Mouse (Mus musculus): Measurements from ENCODE around the gene Fhit. TPM values are rescaled to one million over a fixed set of nuclear protein-coding genes. Genes with fewer than 3 reads are reported as not detected.

Gene Fhit
- total RNA-seq, 2 experiments from 2014 or later, result 5.2 to 5.6 TPM

DNA sequence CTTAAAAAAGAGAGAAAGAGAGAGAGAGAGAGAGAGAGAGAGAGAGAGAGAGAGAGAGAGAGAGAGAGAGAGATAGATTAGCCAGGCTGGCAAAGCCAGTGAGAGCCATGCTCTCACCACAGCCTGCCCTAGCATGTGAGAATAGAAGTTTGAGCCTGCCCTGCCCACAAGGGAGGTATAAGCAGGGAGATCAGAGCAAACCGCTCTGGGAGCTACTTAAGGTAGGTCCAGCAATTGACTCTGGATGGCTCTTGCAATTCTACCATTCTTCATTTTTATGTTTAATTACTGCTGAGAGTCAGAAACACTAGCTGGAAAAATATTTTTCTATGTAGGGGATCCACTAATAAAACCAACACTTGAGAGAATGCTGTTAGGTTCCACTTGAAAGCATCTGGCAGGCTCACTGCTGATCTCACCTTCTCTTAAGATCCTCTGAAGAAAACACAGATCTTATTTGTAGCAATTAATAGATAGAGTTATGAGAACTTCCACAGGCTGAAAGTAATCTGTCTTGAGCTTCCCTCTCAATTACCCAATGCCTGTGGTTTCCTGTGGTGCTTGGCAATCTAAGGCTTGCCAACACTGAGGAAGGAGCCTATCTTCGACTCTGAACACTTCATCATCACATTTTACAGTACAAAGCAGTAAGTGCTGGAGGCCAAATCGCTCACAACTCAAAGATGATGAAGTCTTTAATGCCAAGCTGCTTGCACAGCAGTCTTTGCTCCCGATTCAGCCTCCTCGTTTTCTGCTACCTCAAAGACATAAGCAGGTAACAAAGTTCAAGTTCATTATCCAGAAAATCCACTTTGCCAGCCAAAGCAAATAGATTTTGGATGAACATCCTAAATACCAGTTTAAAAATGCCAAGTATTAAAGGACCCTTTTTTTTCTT, 793.8 kb downstream of the Fhit start:
- DNase-seq (ENCODE audit: low spot score in 2 of 2), result no peak

DNA sequence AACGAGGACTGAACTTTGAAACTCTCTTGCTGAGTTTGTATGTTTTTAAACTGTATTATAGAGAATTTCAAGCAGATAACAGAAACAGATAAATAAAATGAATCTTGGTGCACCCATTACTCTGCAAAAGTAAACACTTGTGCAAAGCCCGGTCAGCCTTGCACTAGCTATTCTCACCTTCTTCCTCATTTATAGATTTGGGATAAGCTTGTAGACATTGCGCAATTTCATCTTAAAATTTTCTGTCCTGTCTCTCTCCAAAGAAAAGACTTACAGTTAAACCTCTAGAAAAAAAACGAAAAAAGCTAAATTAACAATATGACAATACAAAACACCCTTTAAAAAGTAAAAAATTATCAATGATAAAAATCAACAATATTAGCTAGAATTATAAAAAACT, 795.0 kb downstream of the Fhit start:
- no peak for DNase-seq (ENCODE audit: low spot score in 2 of 2)

DNA sequence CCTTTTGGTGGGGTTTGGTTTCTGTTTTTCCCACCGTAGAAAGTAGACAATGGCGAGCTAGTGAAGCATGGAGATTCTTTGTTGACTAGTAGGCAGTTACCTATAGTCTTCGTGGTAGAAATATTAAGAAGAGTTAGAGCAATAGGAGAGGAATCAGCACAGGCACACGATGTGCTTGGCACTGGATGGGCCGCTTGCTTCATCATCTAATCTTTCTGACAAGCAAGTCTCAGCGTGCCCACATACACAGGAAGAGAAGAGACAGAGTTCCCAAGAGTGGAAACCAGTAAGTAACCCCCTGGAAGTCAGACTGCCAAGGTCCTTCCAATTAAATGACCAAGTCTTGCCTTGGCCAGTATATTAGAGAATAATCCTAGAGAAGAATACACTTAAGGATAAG, 797.6 kb downstream of the Fhit start:
- no peak for DNase-seq (ENCODE audit: low spot score in 2 of 2)

DNA sequence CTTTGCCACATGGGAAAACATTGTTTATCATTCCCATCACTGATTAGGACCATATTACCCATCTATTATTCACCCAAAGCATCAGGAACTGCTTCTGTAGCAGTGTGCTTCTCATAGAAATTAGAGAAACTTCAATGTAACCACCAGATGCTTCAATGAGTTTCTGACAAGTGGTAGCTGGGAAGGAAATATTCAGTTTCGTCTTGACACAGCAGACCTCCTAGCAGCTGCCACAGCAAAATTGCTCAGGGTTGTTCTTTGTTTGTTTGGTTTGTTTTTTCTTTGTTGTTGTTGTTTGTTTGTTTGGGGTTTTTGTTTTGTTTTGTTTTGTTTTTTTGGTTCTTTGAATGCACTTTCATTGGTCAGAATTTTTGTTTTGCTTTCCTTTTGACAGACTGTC, 798.5 kb downstream of the Fhit start:
- no peak for DNase-seq (ENCODE audit: low spot score in 2 of 2)

DNA sequence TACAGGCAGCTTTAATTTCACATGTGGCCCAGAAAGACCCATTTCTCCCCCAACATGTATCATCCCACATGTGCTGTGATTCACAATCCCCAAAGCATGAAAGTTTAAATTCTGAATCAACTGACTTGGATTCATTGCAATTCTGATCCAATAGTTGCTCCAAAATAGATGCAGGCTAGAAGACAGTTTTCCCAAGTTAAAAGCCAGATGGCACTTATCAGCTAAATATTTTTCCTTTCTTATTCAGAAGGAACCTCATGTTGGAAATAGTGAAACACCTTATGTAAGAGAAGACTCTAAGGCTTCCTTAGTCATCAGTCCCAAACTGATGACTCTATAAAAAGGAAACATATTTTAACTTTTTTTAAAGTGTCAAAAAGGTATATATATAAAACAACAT, 815.9 kb downstream of the Fhit start:
- no peak for DNase-seq (ENCODE audit: low spot score in 2 of 2)

DNA sequence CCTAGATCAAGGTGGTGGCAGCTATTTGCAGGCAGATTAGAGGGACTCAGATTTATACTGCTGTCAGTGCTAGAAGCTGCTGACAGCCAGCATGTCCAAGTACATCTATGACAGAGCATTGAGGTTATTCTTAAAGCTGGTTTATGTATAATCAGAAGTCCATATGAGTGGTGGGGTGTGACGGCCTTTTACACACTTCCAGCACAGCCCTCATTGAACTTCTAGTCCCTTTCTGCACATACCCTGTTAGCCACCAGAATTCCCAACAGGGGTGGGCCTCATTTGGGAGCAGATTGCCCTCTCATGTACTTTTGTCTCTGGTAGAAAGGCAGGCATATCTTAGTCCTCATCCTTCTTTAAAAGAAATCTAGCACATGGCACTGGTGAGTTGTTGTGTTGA, 817.8 kb downstream of the Fhit start:
- no peak for DNase-seq (ENCODE audit: low spot score in 2 of 2)

DNA sequence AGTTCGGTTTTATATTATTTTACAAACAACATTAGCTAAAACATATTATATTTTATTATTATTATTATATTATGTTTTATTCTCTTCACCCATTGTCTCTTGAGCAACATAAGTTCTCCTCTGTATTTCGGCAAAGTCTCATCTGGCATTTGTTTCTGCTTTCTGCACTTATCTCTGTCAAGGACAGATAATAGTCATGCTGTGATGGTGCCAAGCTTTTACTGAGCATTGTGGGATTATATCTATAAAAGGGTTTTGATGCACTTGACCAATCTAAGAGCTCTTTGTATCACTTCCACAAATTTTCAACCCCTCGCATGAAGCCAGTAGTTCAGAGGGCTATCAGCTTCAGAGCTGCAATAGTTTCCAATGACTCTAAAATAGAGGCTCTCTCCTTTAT, 845.1 kb downstream of the Fhit start:
- no peak for DNase-seq (ENCODE audit: low spot score in 2 of 2)

DNA sequence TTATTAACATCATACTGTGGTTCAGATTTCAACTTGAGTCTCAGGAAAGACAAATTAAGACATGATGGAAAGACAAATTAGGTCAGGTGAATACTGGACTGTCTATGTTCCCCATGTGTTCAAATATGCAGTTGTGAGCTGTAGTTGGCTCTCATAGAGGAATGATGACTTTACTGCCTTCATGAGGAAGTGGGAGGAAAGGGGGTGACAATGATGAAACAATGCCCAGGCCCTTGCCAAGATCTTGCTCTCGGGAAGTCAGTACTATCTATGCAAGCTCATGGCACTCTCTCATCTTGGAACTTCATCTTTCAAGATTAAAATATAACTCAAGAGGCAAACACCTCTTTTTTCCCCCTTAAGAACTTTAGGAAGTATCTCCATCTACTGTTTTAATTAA, 849.6 kb downstream of the Fhit start:
- DNase-seq (ENCODE audit: low spot score in 2 of 2), result no peak

DNA sequence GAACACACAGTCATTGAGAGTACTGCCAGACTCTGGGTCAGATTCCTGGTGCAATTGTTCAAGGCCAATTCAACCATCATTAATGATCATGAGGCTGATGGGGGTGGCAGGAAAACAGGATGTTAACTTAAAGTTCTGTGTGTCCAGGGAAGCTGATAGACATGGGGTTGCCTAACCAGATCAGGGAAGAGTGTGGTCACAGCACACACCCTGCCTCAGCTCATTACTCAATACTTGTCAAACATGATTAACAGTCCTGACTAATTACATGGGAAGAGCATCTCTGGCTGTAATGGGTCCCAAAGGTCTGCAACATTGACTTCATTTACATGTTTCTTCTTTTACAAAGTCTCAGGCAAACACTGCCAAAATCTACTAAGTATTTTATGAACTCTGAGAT, 856.5 kb downstream of the Fhit start:
- no peak for DNase-seq (ENCODE audit: low spot score in 2 of 2)

DNA sequence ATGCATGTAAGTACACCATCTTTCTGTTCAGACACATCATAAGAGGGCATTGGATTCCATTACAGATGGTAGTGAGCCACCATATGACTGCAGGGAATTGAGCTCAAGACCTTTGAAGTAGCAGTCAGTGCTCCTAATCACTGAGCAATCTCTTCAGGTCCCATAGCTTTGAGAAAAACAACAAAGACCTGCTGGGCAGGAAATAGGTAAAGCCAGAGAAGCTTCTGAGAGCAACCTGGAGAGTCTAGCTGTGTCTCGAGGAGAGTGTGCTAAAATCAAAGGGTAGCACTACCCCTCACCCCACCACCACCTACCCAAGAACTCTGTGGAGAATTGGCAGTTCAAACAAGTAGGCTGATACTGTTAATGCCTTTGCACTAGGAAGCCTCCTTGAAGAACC, 860.3 kb downstream of the Fhit start:
- DNase-seq (ENCODE audit: low spot score in 2 of 2), result no peak

DNA sequence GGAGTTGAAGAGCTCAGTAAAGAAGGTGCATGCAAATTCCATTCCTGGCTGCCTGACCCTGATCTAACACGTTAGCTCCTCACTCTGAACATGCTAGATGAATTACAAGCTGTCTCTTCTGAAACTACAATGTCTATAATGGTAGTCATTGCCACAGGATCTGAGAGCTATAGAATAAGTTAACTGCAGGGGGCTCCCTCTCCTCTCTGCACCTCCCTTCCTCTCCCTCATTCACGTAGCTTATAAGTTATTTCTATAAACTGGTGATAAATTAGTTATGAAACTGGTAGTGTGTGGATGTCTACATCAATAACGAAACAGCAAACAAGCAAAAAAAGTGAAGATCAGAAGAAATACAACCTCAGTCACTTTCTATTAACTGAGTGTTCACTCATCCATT, 860.9 kb downstream of the Fhit start:
- DNase-seq (ENCODE audit: low spot score in 2 of 2), result no peak

DNA sequence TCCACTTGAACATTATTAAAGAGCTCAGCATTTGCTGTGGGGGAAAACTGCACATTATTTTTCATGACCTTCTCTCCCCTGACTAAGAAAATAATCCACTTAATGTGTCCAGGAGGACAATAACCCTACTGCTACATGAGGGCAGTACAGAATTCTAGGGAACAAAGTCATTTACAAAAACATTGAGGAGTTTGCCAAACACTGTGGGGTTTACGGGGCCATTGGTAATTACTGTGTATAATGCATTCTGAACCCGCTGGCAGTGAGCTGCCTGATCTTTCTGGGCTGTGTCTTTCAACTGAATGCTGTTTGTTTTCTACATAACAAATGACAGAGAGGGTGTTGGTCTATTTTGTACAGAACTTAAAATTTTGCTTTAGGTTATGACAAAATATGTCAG, 862.8 kb downstream of the Fhit start:
- no peak for DNase-seq (ENCODE audit: low spot score in 2 of 2)

DNA sequence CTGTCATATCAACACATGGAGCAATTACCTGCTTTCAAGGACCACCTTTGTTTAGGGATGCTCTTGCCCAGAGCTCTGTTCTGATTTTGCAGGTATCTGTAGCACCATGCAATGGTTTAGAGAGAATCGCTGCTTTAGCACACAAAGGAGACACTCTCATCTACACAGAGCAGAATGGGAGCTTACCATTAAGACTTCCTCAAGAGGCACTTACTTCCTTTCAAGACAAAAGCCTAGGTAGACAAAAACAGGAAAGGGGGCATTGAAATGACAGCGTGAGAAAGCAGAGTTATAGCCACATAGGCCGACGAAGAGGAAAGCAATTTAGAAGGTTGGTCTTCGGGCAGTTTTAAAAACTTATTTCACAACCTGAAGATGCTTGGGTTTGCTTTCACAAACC, 872.8 kb downstream of the Fhit start:
- no peak for DNase-seq (ENCODE audit: low spot score in 2 of 2)

DNA sequence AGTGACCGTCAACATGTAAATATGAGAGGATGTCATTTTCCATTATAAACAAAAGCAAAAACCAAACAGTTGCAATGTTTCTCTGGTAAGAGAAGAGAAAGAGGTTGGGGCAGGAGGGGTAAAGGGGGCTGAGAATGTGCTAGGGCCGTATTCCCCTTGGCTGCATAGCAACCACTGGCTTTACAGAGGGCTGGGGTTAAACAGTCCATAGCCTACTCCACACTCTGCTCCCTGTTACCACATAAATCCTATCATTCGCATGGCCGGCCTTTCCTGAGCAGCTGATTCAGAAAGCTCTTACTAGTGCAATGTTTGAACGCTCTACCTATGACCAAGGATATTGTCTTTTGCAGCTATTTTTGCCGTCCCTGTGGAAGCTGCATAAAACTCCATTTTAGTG, 875.8 kb downstream of the Fhit start:
- no peak for DNase-seq (ENCODE audit: low spot score in 2 of 2)

DNA sequence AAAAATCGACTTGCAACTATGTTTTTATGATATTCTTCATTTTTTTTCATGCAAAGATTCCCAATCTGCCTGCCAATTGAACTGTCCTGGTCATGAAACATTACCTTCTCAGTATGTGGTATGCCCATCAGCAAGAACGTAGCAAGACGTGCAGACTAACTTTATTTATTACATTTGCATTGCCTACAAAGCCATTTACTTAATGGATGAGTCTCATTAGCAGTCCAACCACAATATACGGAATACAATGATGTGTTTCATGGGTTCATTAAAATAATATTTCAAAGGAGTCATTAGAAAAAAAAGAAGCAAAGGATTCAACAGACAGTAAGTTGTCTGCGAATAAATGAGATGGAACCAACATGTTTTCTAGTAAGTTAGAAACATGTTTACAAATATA, 933.1 kb downstream of the Fhit start:
- no peak for DNase-seq (ENCODE audit: low spot score in 2 of 2)

DNA sequence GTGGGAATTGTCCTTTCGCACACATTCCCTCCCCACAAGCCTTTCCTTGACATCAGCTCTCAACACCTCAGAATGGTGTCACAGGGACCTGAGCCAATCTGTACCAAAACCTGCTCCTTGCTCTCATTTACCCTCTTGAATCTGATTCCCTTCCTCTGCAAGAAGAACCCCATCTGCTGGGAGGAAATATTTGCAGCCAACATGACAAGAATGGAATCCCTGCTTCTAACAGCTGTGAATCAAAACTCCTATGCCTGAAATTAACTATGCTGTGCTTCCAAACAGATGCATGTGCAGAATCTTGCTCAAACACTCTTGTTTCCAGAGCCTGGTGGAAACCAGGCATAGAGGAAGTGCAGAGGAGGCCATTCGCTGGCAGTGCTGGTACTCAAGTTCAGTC, 940.0 kb downstream of the Fhit start:
- no peak for DNase-seq (ENCODE audit: low spot score in 2 of 2)

DNA sequence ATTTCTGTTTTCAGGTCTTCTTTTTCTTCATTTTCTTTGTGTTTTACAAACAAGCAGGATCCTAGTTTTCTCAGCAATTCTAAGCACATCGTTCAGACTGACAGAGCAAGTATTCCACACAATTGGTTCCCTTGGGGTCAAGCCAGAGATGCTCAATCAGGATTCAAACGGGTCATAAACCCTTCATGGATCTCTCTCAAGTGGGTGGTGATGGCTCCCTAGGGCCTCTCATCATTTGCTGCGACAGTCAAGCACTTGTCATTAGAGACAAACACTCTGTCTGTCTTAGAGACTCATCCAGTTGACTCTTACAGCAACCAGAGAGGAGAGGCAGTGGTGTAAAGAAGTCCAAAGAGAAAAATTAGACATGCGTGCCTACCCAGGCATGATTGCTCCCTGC, 948.6 kb downstream of the Fhit start:
- DNase-seq (ENCODE audit: low spot score in 2 of 2), result no peak

DNA sequence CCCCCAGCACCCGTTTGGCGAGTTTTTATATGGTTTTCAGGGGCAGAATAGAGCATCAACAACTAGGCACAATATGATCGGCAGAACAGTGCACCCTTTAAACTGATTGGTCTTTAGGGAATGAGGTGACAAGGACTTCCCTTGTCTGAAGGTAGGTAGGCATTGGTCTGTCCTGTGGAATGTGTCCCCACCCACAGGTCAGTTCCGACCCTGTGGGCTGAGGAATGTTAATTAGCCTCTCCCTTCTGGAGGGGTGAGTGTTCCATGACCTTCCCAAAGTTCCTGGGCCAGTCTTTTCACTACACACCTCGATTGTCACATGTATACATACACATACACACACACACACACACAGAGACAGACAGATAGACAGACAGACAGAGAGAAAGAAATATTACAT, 950.7 kb downstream of the Fhit start:
- DNase-seq (ENCODE audit: low spot score in 2 of 2), result no peak

DNA sequence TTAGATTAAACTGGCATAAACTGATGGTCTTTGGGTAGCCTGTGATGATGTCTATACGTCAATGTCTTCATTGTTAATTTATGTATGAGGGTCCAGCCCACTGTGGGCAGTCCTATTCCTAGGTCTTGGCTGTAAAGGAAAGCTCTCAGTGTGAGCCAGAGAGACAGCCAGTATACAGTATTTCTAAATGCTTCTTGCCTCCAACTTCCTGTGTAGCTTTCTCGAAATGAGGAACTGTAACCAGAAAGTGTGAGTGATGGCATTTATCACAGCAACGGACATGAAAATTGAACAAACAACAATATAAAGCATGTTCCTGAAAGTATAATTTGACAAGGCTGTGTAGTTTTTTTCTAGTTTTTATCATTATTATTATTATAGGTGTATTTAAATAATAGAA, 952.8 kb downstream of the Fhit start:
- no peak for DNase-seq (ENCODE audit: low spot score in 2 of 2)

DNA sequence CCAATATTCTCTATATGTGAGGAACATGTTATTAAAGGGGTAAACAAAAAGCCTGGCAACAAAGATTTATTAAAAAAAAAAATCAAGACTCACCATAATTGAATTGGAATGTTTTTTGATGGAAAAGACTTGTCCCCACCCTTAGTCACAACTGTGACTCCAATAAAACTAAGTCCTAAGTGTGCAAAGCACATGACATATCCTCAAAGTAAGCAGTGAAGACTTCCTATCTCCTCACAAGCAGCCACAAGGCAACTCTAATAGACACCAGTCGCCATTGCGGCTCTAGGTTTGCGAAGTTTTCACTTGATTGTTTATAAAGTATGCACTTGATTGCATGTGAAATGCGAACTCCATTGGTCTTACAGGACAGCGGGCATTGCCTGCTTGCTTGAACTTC, 956.1 kb downstream of the Fhit start:
- no peak for DNase-seq (ENCODE audit: low spot score in 2 of 2)

DNA sequence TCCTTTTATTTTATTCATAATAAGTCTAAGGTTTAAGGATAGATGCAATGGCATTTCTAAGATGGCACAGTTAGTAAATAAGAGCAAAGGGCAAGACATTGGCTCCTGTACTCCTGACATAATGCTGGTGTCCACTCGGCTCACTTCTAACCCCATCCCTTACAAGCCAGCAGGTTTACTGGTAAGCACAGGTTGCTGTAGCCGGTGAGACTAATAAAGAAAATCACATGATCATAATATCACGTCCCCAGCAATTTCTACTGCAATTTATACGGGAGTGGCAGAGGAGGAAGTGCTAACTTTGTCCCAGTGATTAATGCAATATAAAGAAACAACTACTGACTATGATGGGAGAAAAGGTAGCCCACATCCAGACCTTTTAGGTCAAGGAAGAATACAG, 956.5 kb downstream of the Fhit start:
- DNase-seq (ENCODE audit: low spot score in 2 of 2), result no peak

DNA sequence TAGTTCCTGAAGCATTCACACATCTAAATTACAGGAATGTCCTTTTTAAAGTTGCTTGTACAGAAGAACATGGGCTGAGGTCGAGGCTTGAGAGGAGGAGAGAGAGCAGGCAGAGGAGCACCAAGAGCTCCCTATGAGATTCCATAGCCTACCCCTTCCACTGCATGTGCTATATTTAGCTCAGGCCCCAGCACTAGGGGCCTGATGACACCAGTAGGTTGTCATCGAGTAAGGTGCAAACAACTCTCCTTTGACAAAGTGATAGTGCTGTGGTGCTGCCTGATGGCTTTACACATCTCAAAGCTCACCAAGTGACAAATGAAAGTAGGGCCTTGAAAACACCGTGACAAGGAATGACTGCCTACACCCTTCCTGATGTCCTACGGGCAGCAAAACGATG, 967.7 kb downstream of the Fhit start:
- no peak for DNase-seq (ENCODE audit: low spot score in 2 of 2)

DNA sequence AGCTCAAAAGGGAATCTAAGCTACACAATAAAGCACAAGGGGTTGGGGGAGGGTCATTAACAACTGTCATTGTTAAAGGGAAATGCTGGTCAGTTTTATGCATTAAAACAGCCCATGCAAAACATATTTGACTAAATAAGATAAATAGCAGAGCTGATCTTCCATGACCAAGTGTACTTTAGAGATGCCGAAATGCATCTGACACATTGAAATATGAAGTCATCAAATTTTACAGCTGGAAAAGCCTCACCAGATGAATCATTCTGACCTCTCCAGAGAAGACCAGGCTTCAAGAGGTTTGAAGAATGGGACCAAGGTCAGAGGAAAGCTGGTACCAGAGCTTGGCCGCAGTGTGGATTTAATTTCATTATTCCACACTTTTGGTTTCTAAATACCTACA, 990.1 kb downstream of the Fhit start:
- DNase-seq (ENCODE audit: low spot score in 2 of 2), result no peak

Data from gastrocnemius, postnatal 4 days (tissue).